Mouse (Mus musculus): ENCODE results near the gene 1700034J05Rik. TPM values are rescaled to one million over a fixed set of nuclear protein-coding genes. Genes with fewer than 3 reads are reported as not detected.

The 1700034J05Rik gene
- total RNA-seq, 2 experiments from 2014 or later, result not detected

Other genes with a start within 250 kb of the 1700034J05Rik start
- 2.2 and 5.0 TPM in 2 replicates for gene Stk38l, start 229.4 kb downstream of the 1700034J05Rik start, total RNA-seq (2015)
- 2.8 and 3.7 TPM in 2 replicates for gene Stk38l, start 229.4 kb downstream of the 1700034J05Rik start, total RNA-seq (2017)
- gene Arntl2, start 158.4 kb downstream of the 1700034J05Rik start, total RNA-seq (2015), result 0.04 and 0.16 TPM in 2 replicates
- gene Arntl2, start 158.4 kb downstream of the 1700034J05Rik start, total RNA-seq (2017), result not detected in 2 replicates
- gene Smco2, start 104.3 kb downstream of the 1700034J05Rik start, total RNA-seq (2015), result not detected in 2 replicates
- not detected in 2 replicates for gene Smco2, start 104.3 kb downstream of the 1700034J05Rik start, total RNA-seq (2017)
- 4.0 and 5.0 TPM in 2 replicates for gene Ppfibp1, start 65.9 kb downstream of the 1700034J05Rik start, total RNA-seq (2015)
- gene Ppfibp1, start 65.9 kb downstream of the 1700034J05Rik start, total RNA-seq (2017), result 10.5 and 11.9 TPM in 2 replicates
- 0.09 and 0.11 TPM in 2 replicates for gene Rep15, start 78.2 kb upstream of the 1700034J05Rik start, total RNA-seq (2015)
- not detected in 2 replicates for gene Rep15, start 78.2 kb upstream of the 1700034J05Rik start, total RNA-seq (2017)
- gene Mrps35, start 88.3 kb upstream of the 1700034J05Rik start, total RNA-seq (2015), result 46.9 and 61.2 TPM in 2 replicates
- 30.7 and 73.0 TPM in 2 replicates for gene Mrps35, start 88.3 kb upstream of the 1700034J05Rik start, total RNA-seq (2017)
- gene Mansc4, start 132.6 kb upstream of the 1700034J05Rik start, total RNA-seq (2015), result not detected in 2 replicates
- not detected in 2 replicates for gene Mansc4, start 132.6 kb upstream of the 1700034J05Rik start, total RNA-seq (2017)
- 3.7 and 4.1 TPM in 2 replicates for gene Klhl42, start 137.0 kb upstream of the 1700034J05Rik start, total RNA-seq (2015)
- 5.0 TPM in 2 replicates for gene Klhl42, start 137.0 kb upstream of the 1700034J05Rik start, total RNA-seq (2017)